Mouse (Mus musculus): ENCODE measurements around the gene Mei1. TPM values are rescaled to one million over a fixed set of nuclear protein-coding genes. Genes with fewer than 3 reads are reported as not detected.

The Mei1 gene
- total RNA-seq, 2 experiments from 2014 or later: 2.5 to 2.8 TPM

DNA sequence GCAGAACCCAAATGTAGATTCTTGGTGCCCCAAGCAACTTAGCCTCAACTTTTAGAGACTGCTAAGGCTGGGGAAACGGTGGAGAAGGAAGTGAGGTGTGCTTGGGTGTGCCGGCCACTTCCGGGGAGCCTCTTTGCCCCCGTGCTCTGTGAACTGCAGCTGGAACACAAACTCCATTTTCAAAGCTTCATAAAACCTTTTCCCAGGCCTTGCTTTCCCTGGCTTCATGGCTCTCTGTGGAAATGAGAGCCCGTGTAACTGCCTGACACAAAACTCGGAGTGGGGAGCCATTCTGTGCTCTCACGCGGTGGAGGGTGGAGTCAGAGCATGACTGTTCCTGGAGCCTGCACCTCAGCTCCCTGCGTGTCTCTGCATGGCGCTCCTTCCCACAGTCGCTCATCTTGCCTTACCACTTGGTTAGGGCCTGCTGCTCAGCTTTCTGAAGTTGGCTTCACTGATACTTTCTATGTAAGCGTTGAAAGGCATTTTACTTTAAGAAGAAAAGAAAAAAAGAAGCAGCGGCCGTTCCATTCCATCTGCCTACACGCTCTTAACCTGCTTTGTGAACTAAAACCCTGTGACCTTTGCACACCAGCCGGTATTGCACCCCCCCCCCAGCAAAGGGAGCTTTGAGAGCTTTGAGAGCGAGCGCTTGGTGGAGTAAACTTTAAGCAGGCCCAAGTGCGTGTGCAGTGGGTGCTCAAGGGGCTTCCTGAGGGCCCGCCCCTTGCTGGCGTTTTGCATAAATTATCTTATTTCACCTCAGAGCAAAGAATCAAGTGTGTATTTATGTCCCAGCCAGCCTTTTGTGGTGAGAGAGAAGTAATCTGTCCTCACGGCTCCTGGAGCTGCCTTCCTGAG lies 96.7 kb downstream of the Mei1 start:
- intact Hi-C loops (cut with DNase I): no loop called here
- DNase-seq (ENCODE audit: low spot score in 2 of 2): peak in 1 of 2 experiments; percentile 39

DNA sequence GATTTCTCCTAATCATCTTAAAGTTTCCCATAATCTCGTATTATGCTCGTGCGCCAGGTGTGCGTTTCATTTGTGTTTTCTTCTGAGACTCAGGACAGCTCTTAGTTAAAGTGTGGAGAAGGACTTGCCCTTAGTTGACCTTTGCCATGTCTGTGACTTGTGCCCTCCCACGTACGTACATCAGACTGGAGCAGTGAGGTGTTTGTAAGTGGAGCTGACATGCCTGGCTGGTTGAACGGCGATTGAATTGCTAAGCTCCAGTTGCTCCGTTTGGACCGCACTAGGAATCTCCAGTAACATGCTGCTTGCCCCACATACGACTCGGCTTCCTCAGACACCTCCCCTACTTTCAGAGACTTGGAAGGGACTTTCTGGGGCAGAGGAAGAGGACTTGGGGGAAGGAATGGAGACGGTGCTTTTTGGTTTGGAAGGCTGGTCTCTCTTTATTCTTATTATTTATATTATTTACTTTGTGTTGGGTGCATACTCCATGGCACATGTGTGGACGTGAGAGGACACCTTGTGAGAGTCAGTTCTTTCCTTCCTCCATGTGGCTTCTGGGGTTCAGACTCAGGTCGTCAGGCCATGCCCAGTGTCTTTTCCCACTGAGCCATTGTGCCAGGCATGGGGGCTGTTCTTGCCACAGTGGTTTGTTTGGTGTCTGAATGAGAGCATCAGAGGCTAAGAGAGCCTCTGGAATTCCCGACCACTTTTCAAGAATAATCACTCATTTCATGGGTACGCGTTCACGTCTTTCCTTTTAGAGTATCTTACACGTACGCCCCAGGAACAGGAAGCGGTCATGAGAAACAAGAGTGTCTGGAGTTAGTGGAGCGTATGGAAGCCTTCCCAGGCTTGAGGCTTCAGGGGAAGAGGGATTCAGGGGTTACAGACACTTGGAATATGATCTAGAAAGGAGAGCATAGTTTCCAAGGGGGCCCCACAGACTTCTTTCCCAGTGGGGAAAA lies 97.7 kb downstream of the Mei1 start:
- no peak for DNase-seq (ENCODE audit: low spot score in 2 of 2)
- intact Hi-C loops (cut with DNase I): no loop called here

DNA sequence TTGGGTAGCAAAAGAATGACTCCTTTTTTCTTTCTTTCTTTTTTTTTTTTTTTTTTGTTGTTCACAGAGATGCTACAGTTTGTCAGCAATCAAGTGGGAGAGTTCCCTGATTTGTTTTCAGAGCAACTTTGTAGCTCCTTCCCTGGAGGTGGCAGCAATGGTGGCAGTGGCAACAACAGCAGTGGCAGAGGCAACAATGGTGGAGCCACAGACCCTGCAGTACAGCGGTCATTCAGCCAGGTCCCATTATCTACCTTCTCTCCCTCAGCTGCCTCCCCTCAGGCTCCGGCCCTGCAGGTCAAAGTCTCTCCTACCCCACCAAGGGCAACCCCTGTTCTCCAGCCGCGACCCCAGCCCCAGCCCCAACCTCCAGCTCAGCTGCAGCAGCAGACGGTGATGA lies 99.9 kb downstream of the Mei1 start:
- intact Hi-C loops (cut with DNase I): no loop called here
- DNase-seq (ENCODE audit: low spot score in 2 of 2): no peak

DNA sequence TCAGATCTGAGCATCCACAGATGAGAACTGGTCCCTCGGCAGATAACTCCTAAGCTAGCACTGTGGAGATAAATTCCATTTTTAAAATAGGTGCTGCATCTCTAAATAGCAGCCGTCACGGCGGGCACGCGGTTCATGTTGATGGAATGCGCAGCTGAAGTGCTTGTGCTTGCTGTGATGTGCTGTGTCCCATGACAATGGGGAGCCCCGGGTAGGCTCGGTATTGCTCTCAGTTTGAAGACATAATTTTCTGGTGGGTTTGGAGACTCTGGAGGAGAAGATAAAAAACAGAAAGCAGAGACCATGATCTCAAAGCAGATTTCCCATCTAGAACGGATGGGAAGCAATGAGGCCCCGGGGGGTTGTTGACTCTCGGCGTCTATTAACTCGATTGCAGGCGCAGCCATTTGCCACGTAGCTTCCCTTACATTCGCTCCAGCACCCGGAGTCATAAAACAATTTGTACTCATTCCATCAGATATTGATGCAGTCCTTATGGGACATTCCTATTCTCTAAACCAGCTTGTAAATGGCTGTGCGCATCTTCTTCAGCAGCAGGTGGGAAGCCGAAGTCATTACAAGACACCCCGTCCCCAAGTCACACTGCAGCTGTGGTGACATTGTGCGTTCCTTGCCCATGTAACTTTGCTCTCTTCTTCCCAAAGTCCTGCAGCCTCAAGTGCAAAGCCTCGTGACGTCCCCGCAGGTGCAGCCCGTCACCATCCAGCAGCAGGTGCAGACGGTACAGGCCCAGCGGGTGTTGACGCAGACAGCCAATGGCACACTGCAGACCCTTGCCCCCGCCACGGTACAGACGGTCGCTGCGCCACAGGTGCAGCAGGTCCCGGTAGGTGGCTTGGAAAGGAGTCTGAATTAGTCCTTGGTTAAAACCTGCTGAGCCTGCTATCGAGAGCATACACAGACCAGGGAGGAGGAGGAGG lies 100.9 kb downstream of the Mei1 start:
- DNase-seq (ENCODE audit: low spot score in 2 of 2): no peak
- intact Hi-C loops (cut with DNase I): no loop called here

GRCm38 (mm10) chr15:82172648-82173047 lies 102.9 kb downstream of the Mei1 start:
- intact Hi-C loops (cut with DNase I): no loop called here

GRCm38 (mm10) chr15:82175091-82175490 lies 105.3 kb downstream of the Mei1 start:
- intact Hi-C loops (cut with DNase I): no loop called here
- no peak for DNase-seq (ENCODE audit: low spot score in 2 of 2)

More at GRCm38 (mm10) chr15:82172648-82173047, 102.9 kb downstream of the Mei1 start:
- DNase-seq (ENCODE audit: low spot score in 2 of 2): no peak

Other genes starting within 250 kb of the Mei1 start
- gene Tob2, start 211.2 kb upstream of the Mei1 start, total RNA-seq (2021): 10 to 100 TPM; 25.5 to 27.2 TPM
- 10 to 100 TPM; 33.7 to 34.7 TPM for gene Phf5a, start 198.1 kb upstream of the Mei1 start, total RNA-seq (2021)
- gene Aco2, start 197.7 kb upstream of the Mei1 start, total RNA-seq (2021): 100 to 1,000 TPM; 423 to 442 TPM
- 10 to 100 TPM; 49.8 to 56.5 TPM for gene Polr3h, start 143.8 kb upstream of the Mei1 start, total RNA-seq (2021)
- 10 to 100 TPM; 96.0 to 98.3 TPM for gene Csdc2, start 133.2 kb upstream of the Mei1 start, total RNA-seq (2021)
- gene Pmm1, start 109.1 kb upstream of the Mei1 start, total RNA-seq (2021): 100 to 1,000 TPM; 203 to 208 TPM
- gene 1700029P11Rik, start 89.5 kb upstream of the Mei1 start, total RNA-seq (2021): not detected
- 10 to 100 TPM; 19.5 to 23.7 TPM for gene Xrcc6, start 82.2 kb upstream of the Mei1 start, total RNA-seq (2021)
- 100 to 1,000 TPM; 106 to 109 TPM for gene Desi1, start 36.1 kb upstream of the Mei1 start, total RNA-seq (2021)
- gene Snu13, start 22.4 kb upstream of the Mei1 start, total RNA-seq (2021): 100 to 1,000 TPM; 101 to 113 TPM
- gene 4930407I10Rik, start 10.8 kb upstream of the Mei1 start, total RNA-seq (2021): not detected
- gene Ccdc134, start 57.9 kb downstream of the Mei1 start, total RNA-seq (2021): 10 to 100 TPM; 13.6 to 13.8 TPM
- gene Srebf2, start 77.2 kb downstream of the Mei1 start, total RNA-seq (2021): 100 to 1,000 TPM; 179 to 183 TPM
- gene Shisa8, start 142.8 kb downstream of the Mei1 start, total RNA-seq (2021): 1 to 10 TPM; 2.3 to 4.2 TPM
- gene Tnfrsf13c, start 154.4 kb downstream of the Mei1 start, total RNA-seq (2021): under 1 TPM; 0.41 TPM
- gene Cenpm, start 174.8 kb downstream of the Mei1 start, total RNA-seq (2021): 1 to 10 TPM; 3.5 to 3.9 TPM
- 100 to 1,000 TPM in 1 of 2 experiments, 10 to 100 TPM in 1; 99.5 to 102 TPM for gene 1500009C09Rik, start 182.4 kb downstream of the Mei1 start, total RNA-seq (2021)
- gene Sept3, start 204.9 kb downstream of the Mei1 start, total RNA-seq (2021): 100 to 1,000 TPM; 436 to 478 TPM
- gene Wbp2nl, start 229.0 kb downstream of the Mei1 start, total RNA-seq (2021): not detected